Mouse (Mus musculus) sigmoid colon, adult 10 weeks (tissue): ENCODE measurements around the gene Cds2. TPM values are rescaled to one million over a fixed set of nuclear protein-coding genes. Genes with fewer than 3 reads are reported as not detected.

Experiments
- polyA plus RNA-seq: library from polyadenylated mRNA; stranded (reverse); fragments of 350-450 nt; fragmentation: Illumina TruSeq; extraction: RNeasy Lipid Tissue Mini Kit (QIAGEN cat#74804); gene quantifications from one replicate; pipeline ENCODE4 v1.2.3, GENCODE M21; 2014; ENCODE audit warnings: low read depth, low replicate concordance

Cds2 gene
- 23.0 TPM for polyA plus RNA-seq

DNA sequence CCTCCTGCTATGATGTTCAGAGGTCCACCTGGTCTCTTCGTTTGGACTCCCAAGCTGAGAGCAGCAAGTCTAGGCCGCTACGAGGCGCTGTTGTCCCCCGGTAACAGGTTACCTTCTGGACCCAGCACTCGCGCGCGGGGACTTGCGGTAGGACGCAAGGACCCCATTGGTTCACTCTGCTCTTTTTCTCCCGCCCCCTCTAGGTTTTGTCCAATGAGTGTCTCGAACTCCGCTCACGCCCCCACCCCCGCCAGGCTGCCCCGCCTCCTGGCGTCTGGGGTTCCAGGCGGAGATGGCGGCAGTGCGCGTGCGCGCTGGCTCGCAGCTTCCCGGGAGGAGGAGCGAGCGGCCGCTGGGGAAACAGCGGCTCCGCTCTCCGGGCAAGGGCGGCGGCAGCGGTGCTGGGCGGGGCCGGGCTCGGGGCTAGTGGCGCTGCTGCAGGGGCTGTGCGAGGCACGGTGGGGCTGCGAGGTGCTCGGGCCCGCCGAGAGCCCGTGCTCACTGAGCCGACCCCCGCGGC, at the start of gene Cds2:
TSS of gene Cds2 (plus strand) at position 270 of the 520 bp plus-strand sequence.

DNA sequence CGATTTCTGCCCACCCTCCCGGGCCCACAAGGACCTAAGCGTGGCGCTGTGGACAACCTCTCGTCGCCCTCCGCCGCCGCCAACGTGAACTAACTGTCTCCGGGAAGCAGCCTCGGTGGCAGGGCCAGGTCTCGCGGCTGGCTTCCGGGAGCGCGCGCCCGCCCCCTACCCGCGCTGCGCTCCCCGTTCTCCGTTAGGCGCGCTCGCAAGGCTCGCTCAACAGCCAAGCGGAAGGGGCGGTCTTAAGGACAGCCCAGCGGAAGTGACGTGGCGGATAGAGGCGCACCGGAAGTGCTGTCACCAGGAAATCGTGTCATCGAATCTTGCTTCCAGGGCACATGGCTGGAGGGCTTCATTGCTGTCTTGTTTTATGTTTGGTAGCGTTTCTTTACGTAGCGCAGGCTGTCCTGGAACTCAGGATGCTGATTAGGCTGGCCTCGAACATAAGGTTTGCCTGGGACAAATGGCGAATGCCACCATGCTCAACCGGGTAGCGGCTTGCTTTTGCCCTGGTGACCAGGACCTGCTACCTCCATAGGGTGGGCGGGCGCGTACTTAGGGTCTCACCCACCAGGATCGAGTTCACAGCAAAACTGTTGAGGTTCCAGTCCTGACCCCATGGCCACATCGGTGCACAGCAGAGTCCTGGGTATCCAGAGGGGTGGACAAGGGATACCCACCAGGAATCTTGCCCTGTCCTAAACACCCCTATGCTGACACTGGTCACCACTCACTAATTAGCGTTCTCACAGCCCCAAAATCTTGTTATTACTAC, 15.2 kb upstream of the Cds2 start, which contains the start of gene Tmem230:
TSS of gene Tmem230 (minus strand) at position 269 of the 775 bp plus-strand sequence.

DNA sequence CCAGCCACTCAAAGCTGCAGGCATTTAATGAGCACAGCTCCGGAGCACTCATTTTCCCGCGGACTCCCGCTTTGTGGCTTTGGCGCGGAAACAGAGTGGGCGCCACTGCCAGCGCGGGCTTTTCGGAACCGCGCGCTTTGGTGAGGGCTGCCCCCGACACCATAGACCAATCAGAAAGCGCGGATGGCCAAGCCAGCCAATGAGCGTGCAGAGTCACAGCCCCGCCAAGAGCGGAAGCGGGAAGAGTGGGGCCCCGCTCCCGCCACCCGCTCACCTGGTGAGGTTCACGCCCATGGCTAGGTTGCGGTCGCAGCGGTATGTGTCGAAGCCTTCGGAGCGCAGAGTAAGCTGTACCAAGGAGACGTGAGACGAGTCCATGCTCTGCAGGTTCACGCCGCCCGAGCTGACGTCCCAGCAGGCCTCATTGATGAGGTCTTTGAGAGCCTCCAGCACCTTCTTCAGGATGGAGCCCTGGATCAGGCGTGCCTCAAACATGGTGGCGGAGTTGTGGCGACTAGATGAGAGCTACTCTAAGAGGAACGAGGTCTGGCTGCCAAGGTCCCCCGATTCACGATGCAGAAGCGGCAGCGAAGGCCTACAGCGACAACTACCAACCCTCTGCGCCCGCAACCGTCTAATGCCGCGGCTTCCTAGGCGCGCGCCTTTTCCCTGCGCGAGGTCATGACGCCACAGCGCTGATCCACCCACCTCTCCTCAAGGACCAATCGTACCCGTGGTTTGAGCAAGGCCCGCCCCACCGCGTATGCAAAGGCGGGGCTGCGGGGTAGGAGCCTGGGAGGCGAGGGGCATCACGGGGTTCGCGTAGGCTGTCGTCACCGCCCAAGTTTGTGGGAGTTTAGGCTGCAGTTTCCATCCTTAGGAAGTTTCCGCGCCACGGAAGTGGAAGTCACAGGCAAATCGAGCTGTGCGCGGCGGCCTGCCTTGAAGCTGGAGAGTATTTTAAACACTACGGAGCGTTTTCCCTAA, 10.1 kb upstream of the Cds2 start, which contains the start of gene Pcna:
TSS of gene Pcna (minus strand) at position 773 of the 987 bp plus-strand sequence.

Other genes with a start within 250 kb of the Cds2 start
- gene Rassf2, start 232.9 kb upstream of the Cds2 start, polyA plus RNA-seq: 5.6 TPM
- gene Slc23a2, start 118.0 kb upstream of the Cds2 start, polyA plus RNA-seq: 43.1 TPM
- 77.9 TPM for gene Tmem230, start 15.3 kb upstream of the Cds2 start, polyA plus RNA-seq
- 258 TPM for gene Pcna, start 9.8 kb upstream of the Cds2 start, polyA plus RNA-seq
- gene Prokr2, start 122.3 kb downstream of the Cds2 start, polyA plus RNA-seq: not detected